Mouse (Mus musculus) limb, embryonic 10.5 days (tissue): ENCODE measurements around the gene Prokr2. TPM values are rescaled to one million over a fixed set of nuclear protein-coding genes. Genes with fewer than 3 reads are reported as not detected.
"Not testable (repeated sequence)": the region's sequence is repeated elsewhere in the genome, so short reads cannot be mapped to it uniquely, and the experiment has no call there.

ENCODE experiments used
- DNase-seq: peaks from one replicate; pipeline ENCODE4 v3.0.0-alpha.2; 2017; ENCODE audit warnings: low spot score
- H3K27ac ChIP-seq: fragments of 300-500 bp; sonication (generic); 2 replicates; pipeline ENCODE4 v1.5.1; 2016; ENCODE audit warnings: mild to moderate bottlenecking
- H3K27me3 ChIP-seq: fragments of 300-500 bp; sonication (generic); 2 replicates; pipeline ENCODE4 v1.6.1; 2016; ENCODE audit warnings: low read depth, mild to moderate bottlenecking; ENCODE audit not compliant: poor library complexity, severe bottlenecking
- H3K36me3 ChIP-seq: fragments of 300-500 bp; sonication (generic); 2 replicates; pipeline ENCODE4 v1.6.1; 2016; ENCODE audit warnings: mild to moderate bottlenecking, moderate library complexity
- H3K4me1 ChIP-seq: fragments of 300-500 bp; sonication (generic); 2 replicates; pipeline ENCODE4 v1.6.1; 2016
- H3K4me3 ChIP-seq: fragments of 300-500 bp; sonication (generic); 2 replicates; pipeline ENCODE4 v1.5.1; 2016; ENCODE audit warnings: mild to moderate bottlenecking, moderate library complexity
- H3K9me3 ChIP-seq: fragments of 300-500 bp; sonication (generic); replicated peaks from 2 replicates; pipeline ENCODE4 v1.6.1; 2016; ENCODE audit warnings: mild to moderate bottlenecking
- WGBS: fragments of 180-500 bp; shearing (Covaris S2); methylation state at CpG from one replicate; pipeline ENCODE4 v1.1.7; 2016; 5-methylcytosine and 5-hydroxymethylcytosine counted together
- polyA plus RNA-seq: library from polyadenylated mRNA; unstranded; fragments of >200 nt; fragmentation: Nextera tagmentation; extraction: Ambion mirVana; gene quantifications from 2 replicates; pipeline ENCODE4 v1.2.1, GENCODE M21; 2016

The Prokr2 gene
- polyA plus RNA-seq, 1 experiment from 2014 or later, result 0.78 TPM

GRCm38 (mm10) chr2:132317178-132317577, 68.1 kb downstream of the Prokr2 start:
- no peak overlapping the region for H3K4me3 ChIP-seq
- H3K4me1 ChIP-seq, result no peaks in the 10 kb centered on the region
- no peaks in the 10 kb centered on the region for H3K36me3 ChIP-seq
- H3K27ac ChIP-seq, result no peak overlapping the region
- WGBS, result 92% methylated on average over 1 of the region's 1 CpGs
- DNase-seq, result no peak
- H3K9me3 ChIP-seq, result no peaks in the 10 kb centered on the region
- no peaks in the 10 kb centered on the region for H3K27me3 ChIP-seq

GRCm38 (mm10) chr2:132316041-132316808, 69.0 kb downstream of the Prokr2 start:
- no peak overlapping the region for H3K4me3 ChIP-seq
- no peaks in the 10 kb centered on the region for H3K4me1 ChIP-seq
- H3K27ac ChIP-seq, result no peak overlapping the region
- H3K36me3 ChIP-seq, result no peaks in the 10 kb centered on the region
- peak; percentile 70 for DNase-seq
- no peaks in the 10 kb centered on the region for H3K27me3 ChIP-seq
- WGBS, result 41% methylated on average over 8 of the region's 8 CpGs
- no peaks in the 10 kb centered on the region for H3K9me3 ChIP-seq

- WGBS, result 90% methylated on average over 8 of the region's 8 CpGs
Observed at GRCm38 (mm10) chr2:132314057-132314456, 71.2 kb downstream of the Prokr2 start.

GRCm38 (mm10) chr2:132313568-132313967, 71.7 kb downstream of the Prokr2 start:
- H3K27me3 ChIP-seq, result no peaks in the 10 kb centered on the region
- DNase-seq, result no peak
- H3K27ac ChIP-seq, result no peak overlapping the region
- H3K4me1 ChIP-seq, result no peaks in the 10 kb centered on the region
- H3K4me3 ChIP-seq, result no peak overlapping the region
- no peaks in the 10 kb centered on the region for H3K9me3 ChIP-seq
- WGBS, result 96% methylated on average over 2 of the region's 2 CpGs
- peaks cover 17% of the 10 kb centered on the region for H3K36me3 ChIP-seq

More at GRCm38 (mm10) chr2:132314057-132314456, 71.2 kb downstream of the Prokr2 start:
- not testable (repeated sequence) for H3K4me1 ChIP-seq, DNase-seq, H3K27me3 ChIP-seq, H3K9me3 ChIP-seq, H3K27ac ChIP-seq, H3K4me3 ChIP-seq
- H3K36me3 ChIP-seq, result peaks cover 12% of the 10 kb centered on the region

GRCm38 (mm10) chr2:132312616-132313015, 72.6 kb downstream of the Prokr2 start:
- H3K36me3 ChIP-seq, result peaks cover 25% of the 10 kb centered on the region
- H3K27ac ChIP-seq, result no peak overlapping the region
- no peak for DNase-seq
- 85% methylated on average over 5 of the region's 5 CpGs for WGBS
- no peak overlapping the region for H3K4me3 ChIP-seq
- no peaks in the 10 kb centered on the region for H3K4me1 ChIP-seq
- H3K9me3 ChIP-seq, result no peaks in the 10 kb centered on the region
- H3K27me3 ChIP-seq, result no peaks in the 10 kb centered on the region

- WGBS, result 97% methylated on average over 6 of the region's 6 CpGs
- no peaks in the 10 kb centered on the region for H3K4me1 ChIP-seq
- H3K36me3 ChIP-seq, result peaks cover 55% of the 10 kb centered on the region
Observed at GRCm38 (mm10) chr2:132309398-132309930, 75.8 kb downstream of the Prokr2 start.

GRCm38 (mm10) chr2:132308829-132309228, 76.4 kb downstream of the Prokr2 start:
- 92% methylated on average over 6 of the region's 6 CpGs for WGBS
- no peak for DNase-seq
- H3K4me3 ChIP-seq, result no peak overlapping the region
- no peaks in the 10 kb centered on the region for H3K27me3 ChIP-seq
- no peaks in the 10 kb centered on the region for H3K4me1 ChIP-seq
- H3K9me3 ChIP-seq, result no peaks in the 10 kb centered on the region
- H3K27ac ChIP-seq, result no peak overlapping the region
- peaks cover 59% of the 10 kb centered on the region for H3K36me3 ChIP-seq

More at GRCm38 (mm10) chr2:132309398-132309930, 75.8 kb downstream of the Prokr2 start:
- DNase-seq, result no peak
- no peak overlapping the region for H3K27ac ChIP-seq
- no peak overlapping the region for H3K4me3 ChIP-seq
- H3K9me3 ChIP-seq, result no peaks in the 10 kb centered on the region
- H3K27me3 ChIP-seq, result no peaks in the 10 kb centered on the region

GRCm38 (mm10) chr2:132307213-132307843, 77.9 kb downstream of the Prokr2 start:
- no peak for DNase-seq
- H3K36me3 ChIP-seq, result peaks cover 70% of the 10 kb centered on the region
- no peaks in the 10 kb centered on the region for H3K9me3 ChIP-seq
- H3K4me1 ChIP-seq, result no peaks in the 10 kb centered on the region
- WGBS, result 96% methylated on average over 11 of the region's 11 CpGs
- H3K27me3 ChIP-seq, result no peaks in the 10 kb centered on the region
- no peak overlapping the region for H3K4me3 ChIP-seq
- no peak overlapping the region for H3K27ac ChIP-seq

GRCm38 (mm10) chr2:132305988-132306387, 79.3 kb downstream of the Prokr2 start:
- WGBS, result 59% methylated on average over 4 of the region's 4 CpGs
- H3K27ac ChIP-seq, result no peak overlapping the region

GRCm38 (mm10) chr2:132305165-132305564, 80.1 kb downstream of the Prokr2 start:
- Histone ChIP-seq H3K4me1 (no peaks in the 10 kb centered on the region), H3K27ac (no peak overlapping the region), H3K27me3 (no peaks in the 10 kb centered on the region), H3K9me3 (no peaks in the 10 kb centered on the region), H3K4me3 (no peak overlapping the region), H3K36me3 (peaks cover 86% of the 10 kb centered on the region)
- DNase-seq, result no peak
- WGBS, result 90% methylated on average over 7 of the region's 7 CpGs

More at GRCm38 (mm10) chr2:132305988-132306387, 79.3 kb downstream of the Prokr2 start:
- no peak for DNase-seq
- peaks cover 83% of the 10 kb centered on the region for H3K36me3 ChIP-seq
- no peaks in the 10 kb centered on the region for H3K4me1 ChIP-seq
- no peaks in the 10 kb centered on the region for H3K9me3 ChIP-seq
- no peaks in the 10 kb centered on the region for H3K27me3 ChIP-seq
- H3K4me3 ChIP-seq, result no peak overlapping the region

- no peak overlapping the region for H3K27ac ChIP-seq
- no peaks in the 10 kb centered on the region for H3K9me3 ChIP-seq
- DNase-seq, result no peak
- H3K36me3 ChIP-seq, result peaks cover 92% of the 10 kb centered on the region
- H3K27me3 ChIP-seq, result no peaks in the 10 kb centered on the region
- WGBS, result 93% methylated on average over 4 of the region's 4 CpGs
- H3K4me1 ChIP-seq, result no peaks in the 10 kb centered on the region
- no peak overlapping the region for H3K4me3 ChIP-seq
Observed at GRCm38 (mm10) chr2:132301436-132301835, 83.8 kb downstream of the Prokr2 start.

- Histone ChIP-seq H3K36me3 (peaks cover 99% of the 10 kb centered on the region), H3K27ac (no peak overlapping the region), H3K9me3 (no peaks in the 10 kb centered on the region), H3K27me3 (no peaks in the 10 kb centered on the region), H3K4me1 (no peaks in the 10 kb centered on the region), H3K4me3 (no peak overlapping the region)
- WGBS, result 93% methylated on average over 4 of the region's 4 CpGs
- no peak for DNase-seq
Observed at GRCm38 (mm10) chr2:132298250-132298649, 87.0 kb downstream of the Prokr2 start.
